In genomic region chr5:102845800-102846199, GRCm38 (mm10) we compare ENCODE assay signal across 8 mouse cellular contexts.
DNase-seq lines count a peak whose midpoint lies in the region; ATAC-seq lines count a peak whose summit lies in the region.

No protein-coding gene starts in this region.

- H3K9me3 ChIP-seq in heart, embryonic 15.5 days (replicated peaks), result no peaks in the 10 kb centered on the region
- H3K9me3 ChIP-seq in embryonic facial prominence, embryonic 13.5 days, result no peaks in the 10 kb centered on the region
- no peaks in the 10 kb centered on the region for H3K9me3 ChIP-seq in intestine, embryonic 16.5 days (ENCODE audit: control insufficient read depth, low read length)
- H3K9me3 ChIP-seq in midbrain, embryonic 16.5 days (replicated peaks; ENCODE audit: control insufficient read depth, low read length, poor library complexity, severe bottlenecking), result no peaks in the 10 kb centered on the region

- 0 out of 2 replicates have a peak overlapping the region, but pooled peaks have one; percentile 40 for H3K9ac ChIP-seq in heart, embryonic 15.5 days
- peak overlapping the region; percentile 60; the same call in 1 of the 2 replicates for H3K9ac ChIP-seq in embryonic facial prominence, embryonic 13.5 days
- no peak overlapping the region for H3K9ac ChIP-seq in intestine, embryonic 16.5 days (ENCODE audit: low read depth, low read length)
- peak overlapping the region; percentile 47; the same call in 1 of the 2 replicates for H3K9ac ChIP-seq in midbrain, embryonic 16.5 days (ENCODE audit: low read depth, low read length)

- peak overlapping the region; percentile 72 for H3K4me2 ChIP-seq in heart, embryonic 15.5 days
- H3K4me2 ChIP-seq in embryonic facial prominence, embryonic 13.5 days, result peak overlapping the region; percentile 72
- H3K4me2 ChIP-seq in intestine, embryonic 16.5 days (ENCODE audit: low read depth, low read length), result peak overlapping the region; percentile 67
- H3K4me2 ChIP-seq in midbrain, embryonic 16.5 days (ENCODE audit: low read length), result peak overlapping the region; percentile 70

- H3K4me3 ChIP-seq in heart, embryonic 15.5 days, result peak overlapping the region; percentile 57
- H3K4me3 ChIP-seq in embryonic facial prominence, embryonic 13.5 days, result peak overlapping the region; percentile 44
- H3K4me3 ChIP-seq in intestine, embryonic 16.5 days (ENCODE audit: low read length), result peak overlapping the region; percentile 46
- peak overlapping the region; percentile 48 for H3K4me3 ChIP-seq in midbrain, embryonic 16.5 days (ENCODE audit: low read depth, low read length)

- WGBS in heart, embryonic 15.5 days, result 27% methylated on average over 11 of the region's 11 CpGs
- 19% methylated on average over 11 of the region's 11 CpGs for WGBS in embryonic facial prominence, embryonic 13.5 days
- WGBS in intestine, embryonic 16.5 days, result 18% methylated on average over 11 of the region's 11 CpGs
- 14% methylated on average over 11 of the region's 11 CpGs for WGBS in midbrain, embryonic 16.5 days

- H3K27ac ChIP-seq in heart, embryonic 15.5 days, result peak overlapping the region; percentile 77; the same call in 1 of the 2 replicates
- peak overlapping the region; percentile 81; the same call in 1 of the 2 replicates for H3K27ac ChIP-seq in embryonic facial prominence, embryonic 13.5 days
- H3K27ac ChIP-seq in intestine, embryonic 16.5 days (ENCODE audit: low read length), result peak overlapping the region; percentile 63; the same call in 1 of the 2 replicates
- peak overlapping the region; percentile 83 for H3K27ac ChIP-seq in midbrain, embryonic 16.5 days (ENCODE audit: low read length)

- peaks cover 26% of the 10 kb centered on the region for H3K4me1 ChIP-seq in heart, embryonic 15.5 days (replicated peaks)
- peaks cover 33% of the 10 kb centered on the region for H3K4me1 ChIP-seq in embryonic facial prominence, embryonic 13.5 days
- H3K4me1 ChIP-seq in intestine, embryonic 16.5 days (ENCODE audit: control insufficient read depth, insufficient read depth, low read length), result peaks cover 10% of the 10 kb centered on the region
- H3K4me1 ChIP-seq in midbrain, embryonic 16.5 days (ENCODE audit: control insufficient read depth, insufficient read depth, low read length), result peaks cover 29% of the 10 kb centered on the region

- H3K27me3 ChIP-seq in heart, embryonic 15.5 days, result no peaks in the 10 kb centered on the region
- peaks cover 4% of the 10 kb centered on the region for H3K27me3 ChIP-seq in embryonic facial prominence, embryonic 13.5 days
- no peaks in the 10 kb centered on the region for H3K27me3 ChIP-seq in intestine, embryonic 16.5 days (replicated peaks; ENCODE audit: control insufficient read depth, insufficient read depth, low read length)
- H3K27me3 ChIP-seq in midbrain, embryonic 16.5 days (ENCODE audit: control insufficient read depth, insufficient read depth, low read depth, low read length), result no peaks in the 10 kb centered on the region

- DNase-seq in heart, adult 18-20 months, result no peak
- no peak for DNase-seq in right cerebral cortex, postnatal 10 days (ENCODE audit: low spot score in 2 of 2)
- no peak for DNase-seq in left cerebral cortex, postnatal 14 days (ENCODE audit: low spot score in 2 of 2)
- no peak for DNase-seq in testis, postnatal 14 days (ENCODE audit: low spot score)

- intact Hi-C loops in left cerebral cortex, postnatal 14 days (cut with DNase I), result no loop called here

- no peaks in the 10 kb centered on the region for H3K36me3 ChIP-seq in heart, embryonic 15.5 days
- no peaks in the 10 kb centered on the region for H3K36me3 ChIP-seq in embryonic facial prominence, embryonic 13.5 days
- no peaks in the 10 kb centered on the region for H3K36me3 ChIP-seq in intestine, embryonic 16.5 days (ENCODE audit: control insufficient read depth, insufficient read depth, low read length)
- H3K36me3 ChIP-seq in midbrain, embryonic 16.5 days (ENCODE audit: control insufficient read depth, insufficient read depth, low read length), result no peaks in the 10 kb centered on the region

- ATAC-seq in heart, embryonic 15.5 days (replicated peaks; ENCODE audit: insufficient number of reproducible peaks, insufficient read depth, low FRiP score, low read depth), result no peak
- ATAC-seq in embryonic facial prominence, embryonic 13.5 days (ENCODE audit: insufficient number of reproducible peaks, insufficient read depth, low FRiP score, low TSS enrichment, low read depth), result no peak
- ATAC-seq in intestine, embryonic 16.5 days, result no peak
- ATAC-seq in midbrain, embryonic 16.5 days, result no peak
